Mouse (Mus musculus): ENCODE measurements at regions not wholly inside any gene's neighbourhood (a gene's known extent, or its start where the extent isn't known, plus 50 kb on each side); places are given as distances from the start of the nearest gene placed in this dataset.
A peak's percentile ranks its signal among the peaks of the same experiment; 100 is the strongest.

- DNase-seq (ENCODE audit: extremely low spot score in 1 of 2, low spot score in 1 of 2) = no peak
These were observed 211.8 kb downstream of the Pdcd6ip start for GRCm38 (mm10) chr9:113496176-113496732.

GRCm38 (mm10) chr9:113488651-113489050 is 219.4 kb downstream of the Pdcd6ip start:
- no peak for DNase-seq (ENCODE audit: extremely low spot score in 1 of 2, low spot score in 1 of 2)

DNA sequence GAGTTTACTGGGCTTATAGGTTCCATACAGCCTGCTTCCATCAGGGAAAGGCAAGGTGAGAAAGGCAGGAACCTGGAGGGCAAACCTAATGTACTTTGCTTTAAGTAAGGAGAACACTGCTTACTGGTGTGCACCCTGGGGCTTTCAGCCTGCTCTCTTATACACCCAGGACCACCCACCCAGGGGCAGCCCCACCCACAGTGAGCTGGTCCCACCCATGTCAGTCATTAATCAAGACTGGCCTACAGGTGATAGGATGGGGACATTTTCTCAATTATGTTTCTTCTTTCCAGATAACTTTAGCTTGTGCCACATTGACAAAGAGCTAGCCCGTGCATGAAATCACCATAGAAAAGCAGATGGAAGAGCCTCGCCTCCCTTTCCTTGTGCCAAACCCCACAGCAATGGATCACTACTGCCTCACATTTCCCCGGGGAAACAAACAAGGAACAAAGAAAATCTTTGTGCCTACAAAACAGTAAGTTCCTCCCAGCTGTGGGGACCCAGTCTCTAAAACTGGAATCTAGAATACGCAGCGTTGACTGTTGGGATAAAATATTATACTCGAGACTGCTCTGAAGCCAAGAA is 221.5 kb downstream of the Pdcd6ip start:
- DNase-seq (ENCODE audit: extremely low spot score in 1 of 2, low spot score in 1 of 2) = no peak

- no peak for DNase-seq (ENCODE audit: extremely low spot score in 1 of 2, low spot score in 1 of 2)
These were observed 228.2 kb downstream of the Pdcd6ip start for GRCm38 (mm10) chr9:113479897-113480296.

- DNase-seq (ENCODE audit: extremely low spot score in 1 of 2, low spot score in 1 of 2) = no peak
These were observed 229.2 kb downstream of the Pdcd6ip start for GRCm38 (mm10) chr9:113478761-113479265.

DNA sequence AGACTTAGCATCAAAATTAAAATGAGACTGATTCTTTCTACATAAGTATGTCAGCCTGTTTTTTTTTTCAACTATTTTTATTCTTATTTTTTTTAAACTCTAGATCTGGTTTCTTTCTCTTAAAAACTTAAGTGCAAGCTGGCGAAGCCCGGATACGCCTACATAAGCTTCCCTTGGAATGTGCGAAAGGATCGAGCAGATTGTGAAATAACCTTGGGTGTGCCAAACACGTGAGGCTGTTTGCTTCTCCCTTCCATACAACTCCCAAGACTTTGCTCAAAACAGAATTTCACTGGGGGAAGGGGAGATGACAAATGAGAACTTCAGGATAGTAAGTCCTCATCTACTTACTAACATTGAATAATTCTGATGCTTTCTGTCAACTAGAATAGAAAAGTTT is 236.3 kb downstream of the Pdcd6ip start:
- DNase-seq (ENCODE audit: extremely low spot score in 1 of 2, low spot score in 1 of 2) = no peak

DNA sequence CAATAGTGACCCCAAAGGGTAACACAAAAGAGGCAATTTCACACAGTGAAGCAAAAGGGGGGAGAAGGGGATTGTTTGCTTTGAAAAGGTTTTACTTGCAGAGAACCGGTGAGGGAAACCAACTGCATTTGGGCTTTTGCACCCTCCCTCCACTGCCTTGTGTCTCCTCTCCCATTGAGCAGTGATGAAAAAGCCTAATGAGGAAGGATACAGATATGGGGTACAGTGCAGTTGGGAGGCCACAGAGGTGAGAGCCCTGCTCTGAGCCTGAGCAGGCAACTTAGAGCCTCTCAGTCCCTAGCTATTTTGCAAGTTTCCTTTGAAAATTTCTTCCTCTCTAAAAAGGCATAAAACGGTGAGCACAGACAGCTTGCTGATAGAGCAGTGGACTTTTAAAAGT is 245.2 kb downstream of the Pdcd6ip start:
- no peak for DNase-seq (ENCODE audit: extremely low spot score in 1 of 2, low spot score in 1 of 2)

- DNase-seq (ENCODE audit: extremely low spot score in 1 of 2, low spot score in 1 of 2) = no peak
These were observed 245.7 kb downstream of the Pdcd6ip start for GRCm38 (mm10) chr9:113462267-113462887.

GRCm38 (mm10) chr9:113459885-113460284 is 248.2 kb downstream of the Pdcd6ip start:
- no peak for DNase-seq (ENCODE audit: extremely low spot score in 1 of 2, low spot score in 1 of 2)

DNA sequence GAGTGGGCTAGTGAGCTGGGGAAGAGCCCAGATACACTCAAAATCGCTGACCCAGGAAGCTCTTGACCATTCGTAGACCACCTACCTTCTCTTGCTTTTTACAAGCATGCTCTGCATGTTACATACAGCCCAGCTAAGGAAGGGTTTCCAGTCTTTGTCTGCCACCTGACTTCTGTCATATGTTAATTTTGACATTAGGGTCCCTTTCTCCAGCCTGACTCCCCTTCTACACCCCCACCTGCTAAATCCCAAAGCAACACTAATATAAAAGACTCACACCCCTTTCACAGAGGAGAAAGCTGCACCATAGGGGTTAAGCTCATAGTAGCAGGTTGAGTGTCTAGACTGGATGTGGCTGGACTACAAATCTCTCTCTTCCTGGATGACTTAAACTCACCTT is 248.8 kb downstream of the Pdcd6ip start:
- DNase-seq (ENCODE audit: extremely low spot score in 1 of 2, low spot score in 1 of 2) = no peak

DNA sequence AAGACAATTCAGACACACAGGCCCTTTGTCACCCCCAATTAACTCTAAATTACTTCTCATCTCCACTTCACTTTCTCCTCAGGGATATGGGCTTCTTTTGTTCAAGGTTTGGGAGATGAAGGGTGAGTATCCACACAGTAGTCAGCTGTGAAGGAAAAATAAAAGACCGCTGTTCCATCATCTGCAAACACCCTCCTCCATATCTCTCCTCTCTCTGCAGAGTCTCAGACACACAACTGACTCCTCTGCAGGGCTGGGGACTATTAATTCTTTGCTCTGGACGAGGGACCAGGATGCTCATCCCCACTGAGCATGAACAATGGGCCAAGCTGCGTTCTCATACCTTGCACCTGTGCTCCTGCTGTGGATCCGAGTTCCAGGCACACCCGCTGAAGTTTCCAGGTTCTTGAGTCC is 249.3 kb downstream of the Pdcd6ip start:
- no peak for DNase-seq (ENCODE audit: extremely low spot score in 1 of 2, low spot score in 1 of 2)

- no peak for DNase-seq (ENCODE audit: extremely low spot score in 1 of 2, low spot score in 1 of 2)
These were observed 250.7 kb downstream of the Pdcd6ip start for GRCm38 (mm10) chr9:113457169-113457850.

DNA sequence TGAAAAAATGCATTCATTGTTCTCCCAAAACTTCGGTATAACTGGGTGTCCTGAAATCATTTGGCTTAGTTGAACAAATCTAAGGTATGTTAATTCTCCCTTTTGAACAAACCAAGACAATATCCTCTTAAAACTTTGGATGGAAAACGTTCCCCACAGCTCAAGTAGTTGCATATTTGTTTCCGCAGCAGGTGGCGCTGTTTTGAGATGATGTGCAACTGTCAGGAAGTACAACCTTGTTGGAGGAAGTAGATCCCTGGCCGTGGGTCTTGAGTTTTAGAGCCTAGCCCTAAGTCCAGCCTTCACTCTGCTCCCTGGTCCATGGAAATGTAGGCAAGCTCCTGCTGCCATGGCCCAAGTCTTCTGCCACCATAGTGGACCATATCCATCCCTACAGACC is 252.5 kb downstream of the Pdcd6ip start:
- DNase-seq (ENCODE audit: extremely low spot score in 1 of 2, low spot score in 1 of 2) = no peak

DNA sequence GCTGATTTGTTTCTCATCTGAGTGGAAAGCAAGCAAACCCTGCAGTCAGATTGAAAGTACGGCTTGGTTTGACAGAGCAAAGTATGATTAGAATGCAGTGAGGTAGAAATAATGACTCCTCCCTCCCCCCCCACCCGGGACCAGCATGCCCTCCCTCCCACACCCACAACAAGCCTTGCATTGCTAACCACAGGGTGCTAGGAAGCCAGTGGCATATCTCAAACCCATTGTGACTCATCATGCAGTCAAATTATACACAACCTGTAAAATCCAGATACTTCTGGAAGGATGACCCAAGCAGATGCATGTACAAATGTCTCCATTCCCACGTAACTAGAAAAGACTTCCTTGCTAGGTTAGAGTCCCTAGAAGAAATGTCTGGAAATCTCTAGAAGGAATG is 254.8 kb downstream of the Pdcd6ip start:
- DNase-seq (ENCODE audit: extremely low spot score in 1 of 2, low spot score in 1 of 2) = no peak

- DNase-seq (ENCODE audit: extremely low spot score in 1 of 2, low spot score in 1 of 2) = peak; percentile 69 to 94
These were observed 266.2 kb downstream of the Pdcd6ip start for GRCm38 (mm10) chr9:113441770-113442411.

- no peak for DNase-seq (ENCODE audit: extremely low spot score in 1 of 2, low spot score in 1 of 2)
These were observed 269.7 kb downstream of the Pdcd6ip start for GRCm38 (mm10) chr9:113438394-113438793.

DNA sequence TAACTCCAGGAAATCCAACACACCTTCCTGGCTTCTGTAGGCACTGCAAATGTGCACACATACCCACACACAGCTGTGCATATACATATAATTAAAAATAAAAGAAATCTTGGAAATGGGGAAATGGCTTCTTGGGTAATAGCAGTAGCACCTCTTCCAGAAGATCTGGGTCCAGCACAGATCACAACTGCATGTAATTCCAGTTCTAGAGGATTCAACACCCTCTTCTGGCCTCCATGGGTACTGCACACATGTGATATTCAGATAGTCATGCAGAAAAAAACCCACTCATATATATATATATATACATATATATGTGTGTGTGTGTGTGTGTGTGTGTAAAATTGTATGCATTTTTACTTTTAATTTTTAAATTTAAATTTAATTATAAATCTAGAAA is 272.1 kb downstream of the Pdcd6ip start:
- DNase-seq (ENCODE audit: extremely low spot score in 1 of 2, low spot score in 1 of 2) = no peak

GRCm38 (mm10) chr9:113433424-113433823 is 274.6 kb downstream of the Pdcd6ip start:
- DNase-seq (ENCODE audit: extremely low spot score in 1 of 2, low spot score in 1 of 2) = no peak

GRCm38 (mm10) chr9:113432601-113433179 is 275.4 kb downstream of the Pdcd6ip start:
- DNase-seq (ENCODE audit: extremely low spot score in 1 of 2, low spot score in 1 of 2) = no peak

- no peak for DNase-seq (ENCODE audit: extremely low spot score in 1 of 2, low spot score in 1 of 2)
These were observed 277.6 kb downstream of the Pdcd6ip start for GRCm38 (mm10) chr9:113430411-113430810.

DNA sequence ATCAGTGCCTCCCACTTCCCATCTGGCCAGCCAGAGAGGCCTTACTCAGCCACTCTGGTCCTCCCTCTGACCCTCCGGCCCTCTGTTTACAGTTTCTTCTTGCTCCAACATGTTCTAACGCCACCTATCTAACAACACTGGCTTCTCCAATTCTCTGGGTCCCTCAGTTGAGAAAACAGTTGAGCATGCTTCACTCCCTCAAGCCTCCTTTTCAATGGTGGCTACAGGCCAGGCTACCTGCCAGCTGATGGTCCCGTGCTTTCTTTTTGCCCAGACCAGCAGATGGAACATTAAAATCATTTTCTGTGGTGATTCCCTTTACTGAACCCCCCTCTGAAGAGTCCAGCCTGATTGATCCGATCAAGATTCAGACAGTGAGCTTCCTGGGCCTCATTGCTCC is 280.8 kb downstream of the Pdcd6ip start:
- no peak for DNase-seq (ENCODE audit: extremely low spot score in 1 of 2, low spot score in 1 of 2)

Data from layer of hippocampus, postnatal 25 days (tissue).